8 mouse cellular contexts compared by ENCODE assay signal in genomic region chr14:25527321-25527720, GRCm38 (mm10).
DNase-seq lines count a peak whose midpoint lies in the region; ATAC-seq and TF ChIP-seq lines count a peak whose summit lies in the region.

No protein-coding gene starts in this region.

- H3K27ac ChIP-seq in cerebellum, adult 2 months (ENCODE audit: insufficient read depth, low read length): peak overlapping the region; percentile 74
- no peak overlapping the region for H3K27ac ChIP-seq in midbrain, postnatal 0 days (ENCODE audit: low read depth, low read length)
- no peak overlapping the region for H3K27ac ChIP-seq in midbrain, embryonic 10.5 days (replicated peaks)

- 6% methylated on average over 2 of the region's 2 CpGs for WGBS in cerebellum, adult 2 months
- 81% methylated on average over 2 of the region's 2 CpGs for WGBS in midbrain, postnatal 0 days
- 94% methylated on average over 2 of the region's 2 CpGs for WGBS in midbrain, embryonic 10.5 days

- intact Hi-C loops in left cerebral cortex, postnatal 36 days (cut with DNase I): no loop called here

- no peak for TF ChIP-seq CTCF in cerebellum, adult 2 months (IDR thresholded peaks at IDR 0.05; ENCODE audit: borderline replicate concordance, insufficient read depth, low read depth, low read length)
- TF ChIP-seq CTCF in midbrain, postnatal 0 days (IDR thresholded peaks at IDR 0.05): no peak

- H3K4me1 ChIP-seq in cerebellum, adult 2 months (ENCODE audit: control insufficient read depth, insufficient read depth, low read length): peaks cover 76% of the 10 kb centered on the region
- 0 out of 2 replicates have a peak, but pooled peaks cover 4% of the 10 kb centered on the region for H3K4me1 ChIP-seq in midbrain, postnatal 0 days (ENCODE audit: insufficient read depth, low read length)
- peaks cover 58% of the 10 kb centered on the region for H3K4me1 ChIP-seq in midbrain, embryonic 10.5 days

- H3K36me3 ChIP-seq in midbrain, postnatal 0 days (ENCODE audit: insufficient read depth, low read length): no peaks in the 10 kb centered on the region
- H3K36me3 ChIP-seq in midbrain, embryonic 10.5 days: peaks cover 89% of the 10 kb centered on the region

- H3K27me3 ChIP-seq in cerebellum, adult 2 months (ENCODE audit: control insufficient read depth, insufficient read depth, low read length): no peaks in the 10 kb centered on the region
- H3K27me3 ChIP-seq in midbrain, postnatal 0 days (ENCODE audit: insufficient read depth, low read length): no peaks in the 10 kb centered on the region
- no peaks in the 10 kb centered on the region for H3K27me3 ChIP-seq in midbrain, embryonic 10.5 days (ENCODE audit: low read depth, poor library complexity, severe bottlenecking)

- peak; percentile 68 to 70 for DNase-seq in frontal cortex, postnatal 36 days (ENCODE audit: low spot score in 2 of 2)
- no peak for DNase-seq in frontal cortex, postnatal 25 days (ENCODE audit: low spot score in 2 of 2)
- peak; percentile 81 for DNase-seq in CD4-positive, CD25-positive, alpha-beta regulatory T cell, adult 2 months (ENCODE audit: low read depth, low spot score)
- peak; percentile 71 to 88 for DNase-seq in cerebellum, adult 2 months
- DNase-seq in left cerebral cortex, postnatal 36 days (ENCODE audit: low spot score in 2 of 2): peak; percentile 67 to 73
- DNase-seq in telencephalon, adult 2 months (ENCODE audit: low read depth, low spot score): peak; percentile 83
- no peak for DNase-seq in midbrain, postnatal 0 days (ENCODE audit: low spot score)
- no peak for DNase-seq in midbrain, embryonic 10.5 days (ENCODE audit: low spot score)

- no peaks in the 10 kb centered on the region for H3K9me3 ChIP-seq in midbrain, postnatal 0 days (ENCODE audit: low read length)
- H3K9me3 ChIP-seq in midbrain, embryonic 10.5 days (replicated peaks): no peaks in the 10 kb centered on the region

- no peak overlapping the region for H3K4me3 ChIP-seq in cerebellum, adult 2 months (replicated peaks; ENCODE audit: insufficient read depth, low read depth, low read length)
- H3K4me3 ChIP-seq in midbrain, postnatal 0 days (ENCODE audit: low read depth, low read length): no peak overlapping the region
- no peak overlapping the region for H3K4me3 ChIP-seq in midbrain, embryonic 10.5 days

- H3K9ac ChIP-seq in midbrain, postnatal 0 days (replicated peaks; ENCODE audit: low read length, poor library complexity, severe bottlenecking): no peak overlapping the region

- no peak for TF ChIP-seq POLR2A in cerebellum, adult 2 months (IDR thresholded peaks at IDR 0.05; ENCODE audit: borderline replicate concordance, insufficient read depth, low read length)

- H3K4me2 ChIP-seq in midbrain, postnatal 0 days (ENCODE audit: low read depth, low read length, poor library complexity, severe bottlenecking): no peak overlapping the region

- ATAC-seq in midbrain, postnatal 0 days (ENCODE audit: low FRiP score): no peak

Comparison
In these comparisons a context has a peak if more than half of its experiments do, and no peak if none do; other contexts are left out.
1. DNase-seq: peak in frontal cortex, postnatal 36 days (2 of 2), CD4-positive, CD25-positive, alpha-beta regulatory T cell, adult 2 months (single experiment), cerebellum, adult 2 months (2 of 2), left cerebral cortex, postnatal 36 days (2 of 2) and telencephalon, adult 2 months (single experiment); none in frontal cortex, postnatal 25 days (0 of 2), midbrain, postnatal 0 days (single experiment) and midbrain, embryonic 10.5 days (single experiment).